Mouse (Mus musculus) bone marrow macrophage, adult 2 months (primary cell): ENCODE data around the gene Vmn2r2.

Experiments
- CTCF ChIP-seq: IDR thresholded peaks from 2 replicates; pipeline ENCODE4 v1.5.1; 2012; ENCODE audit warnings: low read depth, mild to moderate bottlenecking, low read length, moderate library complexity
- POLR2A ChIP-seq: IDR thresholded peaks from 2 replicates; pipeline ENCODE4 v1.6.1; 2012; ENCODE audit warnings: mild to moderate bottlenecking, low read depth, low read length, borderline replicate concordance

- TF ChIP-seq CTCF: no peak
- no peak for TF ChIP-seq POLR2A
Measured at GRCm38 (mm10) chr3:64113352-64114046, 28.2 kb downstream of the Vmn2r2 start.
